Mouse (Mus musculus) small intestine, adult 2 months (tissue): Measurements from ENCODE around the gene Aldh3b3. TPM values are rescaled to one million over a fixed set of nuclear protein-coding genes. Genes with fewer than 3 reads are reported as not detected.

ENCODE experiments used
- H3K27ac ChIP-seq: fragments of 200-500 bp; 2 replicates; pipeline ENCODE4 v1.5.1; 2012; ENCODE audit warnings: low read depth, low read length, control low read depth, inconsistent platforms; ENCODE audit not compliant: insufficient read depth
- H3K27me3 ChIP-seq: fragments of 200-500 bp; 2 replicates; pipeline ENCODE4 v1.6.1; 2012; ENCODE audit warnings: mild to moderate bottlenecking, moderate library complexity, low read length, inconsistent platforms; ENCODE audit not compliant: control insufficient read depth, insufficient read depth
- H3K36me3 ChIP-seq: fragments of 200-500 bp; 2 replicates; pipeline ENCODE4 v1.6.1; 2012; ENCODE audit warnings: mild to moderate bottlenecking, low read length, control low read depth, inconsistent platforms; ENCODE audit not compliant: control insufficient read depth, insufficient read depth
- H3K4me1 ChIP-seq: fragments of 200-500 bp; 2 replicates; pipeline ENCODE4 v1.6.1; 2012; ENCODE audit warnings: low read length, inconsistent platforms, mixed read lengths; ENCODE audit not compliant: control insufficient read depth, insufficient read depth, insufficient read length
- H3K4me3 ChIP-seq: fragments of 200-500 bp; 2 replicates; pipeline ENCODE4 v1.5.1; 2012; ENCODE audit warnings: low read depth, mild to moderate bottlenecking, control low read depth, inconsistent platforms, low read length, moderate library complexity
- CTCF ChIP-seq: fragments of 200-500 bp; IDR thresholded peaks from 2 replicates; pipeline ENCODE4 v1.5.1; 2012; ENCODE audit warnings: low read depth, mild to moderate bottlenecking, control low read depth, inconsistent platforms, low read length, moderate library complexity, mixed read lengths; ENCODE audit not compliant: insufficient replicate concordance, insufficient read length; ENCODE audit errors: extremely low read depth
- POLR2A ChIP-seq: fragments of 200-500 bp; IDR thresholded peaks from 2 replicates; pipeline ENCODE4 v1.6.1; 2012; ENCODE audit warnings: low read depth, mild to moderate bottlenecking, control low read depth, inconsistent platforms, low read length, moderate library complexity
- WGBS: fragments of 180-500 bp; shearing (Covaris S2); methylation state at CpG from one replicate; pipeline ENCODE4 v1.1.7; 2018; 5-methylcytosine and 5-hydroxymethylcytosine counted together
- polyA plus RNA-seq: library from polyadenylated mRNA; depleted of rRNA; stranded (reverse); fragments of >200 nt; gene quantifications from 2 replicates; pipeline ENCODE4 v1.2.3, GENCODE M21; 2012

Aldh3b3 gene
- polyA plus RNA-seq, 1 experiment, result not detected

GRCm38 (mm10) chr19:3942315-3942714 is 16.1 kb upstream of the Aldh3b3 start:
- Histone ChIP-seq H3K4me1 (peaks cover 12% of the 10 kb centered on the region), H3K27me3 (no peaks in the 10 kb centered on the region), H3K4me3 (no peak overlapping the region), H3K27ac (no peak overlapping the region), H3K36me3 (peaks cover 10% of the 10 kb centered on the region)
- TF ChIP-seq POLR2A (no peak), CTCF (no peak)
- WGBS, result 84% methylated on average over 7 of the region's 7 CpGs

- H3K4me3 ChIP-seq, result peak overlapping the region; percentile 25; the same call in 1 of the 2 replicates
- no peak for TF ChIP-seq CTCF
- peak; percentile 16; the same call in 1 of the 2 replicates for TF ChIP-seq POLR2A
- no peak overlapping the region for H3K27ac ChIP-seq
- peaks cover 12% of the 10 kb centered on the region for H3K36me3 ChIP-seq
- H3K4me1 ChIP-seq, result peaks cover 12% of the 10 kb centered on the region
- H3K27me3 ChIP-seq, result no peaks in the 10 kb centered on the region
- WGBS, result 15% methylated on average over 27 of the region's 27 CpGs
These were observed 15.3 kb upstream of the Aldh3b3 start for GRCm38 (mm10) chr19:3942986-3943735.

DNA sequence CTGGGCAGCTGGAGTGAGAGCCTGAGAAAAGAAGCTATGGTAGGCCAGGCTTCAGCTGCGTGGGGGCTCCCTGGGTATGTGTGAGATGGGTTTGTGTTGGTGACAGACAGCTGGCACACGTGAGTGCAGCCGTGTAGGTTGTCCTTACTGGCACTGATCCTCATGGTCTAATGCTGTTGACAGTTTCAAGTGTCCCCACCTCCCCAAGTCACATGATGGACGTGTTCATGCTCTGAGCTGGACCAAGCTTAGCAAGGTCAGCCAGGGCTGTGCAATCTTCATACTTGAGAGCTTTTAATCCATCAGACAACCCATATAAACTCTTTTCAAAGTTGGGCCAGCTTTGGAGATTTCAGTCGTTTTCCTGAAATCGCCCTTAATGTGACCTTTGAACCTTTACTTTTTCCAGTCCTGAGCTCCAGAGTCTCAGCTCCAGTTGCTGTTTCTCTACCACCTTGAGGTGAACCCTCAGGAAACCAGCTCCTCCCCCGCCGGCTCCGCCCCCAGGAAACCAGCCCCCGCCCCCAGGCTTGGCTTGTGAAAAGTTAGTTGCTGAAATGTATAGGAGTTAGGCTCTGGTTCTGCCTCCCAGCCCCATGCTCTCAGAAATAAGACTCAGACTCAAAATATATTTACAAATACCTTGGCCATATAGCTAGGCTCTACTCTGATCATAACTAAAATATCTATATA is 12.4 kb upstream of the Aldh3b3 start:
- Histone ChIP-seq H3K27ac (no peak overlapping the region), H3K36me3 (peaks cover 22% of the 10 kb centered on the region), H3K4me1 (peaks cover 12% of the 10 kb centered on the region), H3K27me3 (no peaks in the 10 kb centered on the region), H3K4me3 (no peak overlapping the region)
- 38% methylated on average over 10 of the region's 10 CpGs for WGBS
- TF ChIP-seq POLR2A (no peak), CTCF (no peak)

DNA sequence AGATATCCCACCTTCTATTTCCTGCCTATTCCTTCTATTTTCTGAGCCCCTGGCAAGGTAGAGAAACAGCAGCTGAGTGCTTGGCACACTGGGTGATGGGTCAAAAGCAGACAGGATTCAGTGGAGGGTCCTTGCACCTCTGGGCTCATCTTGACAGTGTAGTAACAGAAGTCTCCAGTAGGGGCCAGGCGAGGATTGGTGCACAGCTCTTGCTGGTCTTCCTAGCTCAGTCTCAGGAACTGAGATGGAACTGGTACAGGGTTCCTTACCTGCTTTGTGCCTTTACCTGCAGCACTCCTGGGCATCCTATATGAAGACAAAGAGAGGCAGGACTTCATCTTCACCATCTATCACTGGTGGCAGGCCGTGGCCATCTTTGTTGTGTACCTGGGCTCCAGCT is 11.7 kb upstream of the Aldh3b3 start:
- H3K27me3 ChIP-seq, result no peaks in the 10 kb centered on the region
- H3K4me3 ChIP-seq, result no peak overlapping the region
- no peak overlapping the region for H3K27ac ChIP-seq
- H3K4me1 ChIP-seq, result peaks cover 12% of the 10 kb centered on the region
- WGBS, result 45% methylated on average over 2 of the region's 2 CpGs
- peaks cover 22% of the 10 kb centered on the region for H3K36me3 ChIP-seq
- TF ChIP-seq CTCF, result peak; percentile 84; the same call in 1 of the 2 replicates
- no peak for TF ChIP-seq POLR2A

GRCm38 (mm10) chr19:3947813-3948212 is 10.6 kb upstream of the Aldh3b3 start:
- H3K27me3 ChIP-seq, result no peaks in the 10 kb centered on the region
- peaks cover 19% of the 10 kb centered on the region for H3K36me3 ChIP-seq
- no peak overlapping the region for H3K27ac ChIP-seq
- H3K4me1 ChIP-seq, result peaks cover 8% of the 10 kb centered on the region
- TF ChIP-seq CTCF (no peak), POLR2A (no peak)
- H3K4me3 ChIP-seq, result no peak overlapping the region
- WGBS, result 74% methylated on average over 3 of the region's 3 CpGs

- TF ChIP-seq CTCF, result no peak
- no peak for TF ChIP-seq POLR2A
- 88% methylated on average over 14 of the region's 14 CpGs for WGBS
- H3K27me3 ChIP-seq, result no peaks in the 10 kb centered on the region
- no peak overlapping the region for H3K27ac ChIP-seq
- H3K4me1 ChIP-seq, result peaks cover 3% of the 10 kb centered on the region; the same call in 1 of the 2 replicates
- H3K36me3 ChIP-seq, result peaks cover 19% of the 10 kb centered on the region
- H3K4me3 ChIP-seq, result no peak overlapping the region
These were observed 9.9 kb upstream of the Aldh3b3 start for GRCm38 (mm10) chr19:3948546-3948945.

GRCm38 (mm10) chr19:3950331-3950730 is 8.1 kb upstream of the Aldh3b3 start:
- WGBS, result 90% methylated on average over 3 of the region's 3 CpGs
- peaks cover 18% of the 10 kb centered on the region for H3K36me3 ChIP-seq
- peaks cover 4% of the 10 kb centered on the region for H3K4me1 ChIP-seq
- H3K27ac ChIP-seq, result no peak overlapping the region
- H3K4me3 ChIP-seq, result no peak overlapping the region
- no peaks in the 10 kb centered on the region for H3K27me3 ChIP-seq
- TF ChIP-seq POLR2A, result no peak
